Mouse (Mus musculus) bone marrow macrophage, adult 2 months (primary cell): ENCODE measurements around the gene Wnt9a. TPM values are rescaled to one million over a fixed set of nuclear protein-coding genes. Genes with fewer than 3 reads are reported as not detected.
A peak's percentile ranks its signal among the peaks of the same experiment; 100 is the strongest.
"Not testable (repeated sequence)": the region's sequence is repeated elsewhere in the genome, so short reads cannot be mapped to it uniquely, and the experiment has no call there.

Experiments
- H3K27ac ChIP-seq: 2 replicates; pipeline ENCODE4 v1.5.1; 2012; ENCODE audit warnings: low read depth, low read length; ENCODE audit not compliant: insufficient read depth
- H3K4me1 ChIP-seq: 2 replicates; pipeline ENCODE4 v1.6.1; 2012; ENCODE audit warnings: low read length; ENCODE audit not compliant: control insufficient read depth, insufficient read depth
- H3K4me3 ChIP-seq: 2 replicates; pipeline ENCODE4 v1.5.1; 2012; ENCODE audit warnings: mild to moderate bottlenecking, low read length, moderate library complexity; ENCODE audit not compliant: insufficient read depth
- CTCF ChIP-seq: IDR thresholded peaks from 2 replicates; pipeline ENCODE4 v1.5.1; 2012; ENCODE audit warnings: low read depth, mild to moderate bottlenecking, low read length, moderate library complexity
- POLR2A ChIP-seq: IDR thresholded peaks from 2 replicates; pipeline ENCODE4 v1.6.1; 2012; ENCODE audit warnings: mild to moderate bottlenecking, low read depth, low read length, borderline replicate concordance
- polyA plus RNA-seq: library from polyadenylated mRNA; stranded (reverse); fragments of >200 nt; gene quantifications from 2 replicates; pipeline ENCODE4 v1.2.4, GENCODE M21; 2012; ENCODE audit not compliant: missing spikeins, insufficient read depth, insufficient read length

The Wnt9a gene
- polyA plus RNA-seq, 1 experiment: not detected

GRCm38 (mm10) chr11:59276877-59277276 lies 29.9 kb upstream of the Wnt9a start:
- Histone ChIP-seq H3K27ac (no peak overlapping the region), H3K4me3 (no peak overlapping the region), H3K4me1 (0 out of 2 replicates have a peak, but pooled peaks cover 2% of the 10 kb centered on the region)
- TF ChIP-seq CTCF (no peak), POLR2A (no peak)

- TF ChIP-seq CTCF (no peak), POLR2A (no peak)
- Histone ChIP-seq H3K27ac (no peak overlapping the region), H3K4me1 (0 out of 2 replicates have a peak, but pooled peaks cover 2% of the 10 kb centered on the region), H3K4me3 (no peak overlapping the region)
These were observed 28.7 kb upstream of the Wnt9a start for GRCm38 (mm10) chr11:59278047-59278446.

GRCm38 (mm10) chr11:59282111-59282510 lies 24.6 kb upstream of the Wnt9a start:
- Histone ChIP-seq H3K4me1 (no peaks in the 10 kb centered on the region), H3K27ac (no peak overlapping the region), H3K4me3 (no peak overlapping the region)
- TF ChIP-seq CTCF: no peak
- no peak for TF ChIP-seq POLR2A

GRCm38 (mm10) chr11:59282933-59283332 lies 23.8 kb upstream of the Wnt9a start:
- no peak for TF ChIP-seq CTCF
- no peak for TF ChIP-seq POLR2A
- Histone ChIP-seq H3K4me3 (no peak overlapping the region), H3K4me1 (no peaks in the 10 kb centered on the region), H3K27ac (no peak overlapping the region)

GRCm38 (mm10) chr11:59284146-59284545 lies 22.6 kb upstream of the Wnt9a start:
- no peak for TF ChIP-seq CTCF
- Histone ChIP-seq H3K4me3 (no peak overlapping the region), H3K27ac (no peak overlapping the region), H3K4me1 (no peaks in the 10 kb centered on the region)

GRCm38 (mm10) chr11:59289706-59290105 lies 17.0 kb upstream of the Wnt9a start:
- no peak overlapping the region for H3K27ac ChIP-seq
- H3K4me1 ChIP-seq: no peaks in the 10 kb centered on the region
- no peak overlapping the region for H3K4me3 ChIP-seq
- TF ChIP-seq POLR2A (no peak), CTCF (no peak)

- H3K27ac ChIP-seq: no peak within 1 kb of the TSS
- peaks cover under 1% of the 10 kb centered on the region; the same call in 1 of the 2 replicates for H3K4me1 ChIP-seq
- no peak for TF ChIP-seq POLR2A
- no peak for TF ChIP-seq CTCF
- H3K4me3 ChIP-seq: no peak within 1 kb of the TSS
These were observed 15.9 kb upstream of the Wnt9a start, which contains the start of gene Wnt3a for GRCm38 (mm10) chr11:59290702-59291303. TSS of gene Wnt3a (minus strand) at chr11:59290752.

GRCm38 (mm10) chr11:59293616-59294015 lies 13.1 kb upstream of the Wnt9a start:
- Histone ChIP-seq H3K4me1 (peaks cover 19% of the 10 kb centered on the region), H3K4me3 (no peak overlapping the region), H3K27ac (no peak overlapping the region)
- TF ChIP-seq POLR2A (no peak), CTCF (peak; percentile 87)

GRCm38 (mm10) chr11:59297941-59298340 lies 8.8 kb upstream of the Wnt9a start:
- no peak overlapping the region for H3K27ac ChIP-seq
- no peak overlapping the region for H3K4me3 ChIP-seq
- peaks cover 19% of the 10 kb centered on the region for H3K4me1 ChIP-seq
- TF ChIP-seq POLR2A (no peak), CTCF (no peak)

- Histone ChIP-seq H3K27ac (no peak overlapping the region), H3K4me3 (no peak overlapping the region), H3K4me1 (peaks cover 19% of the 10 kb centered on the region)
- TF ChIP-seq POLR2A: no peak
- TF ChIP-seq CTCF: no peak
These were observed 6.5 kb upstream of the Wnt9a start for GRCm38 (mm10) chr11:59300185-59300584.

- peaks cover 16% of the 10 kb centered on the region for H3K4me1 ChIP-seq
- not testable (repeated sequence) for H3K4me3 ChIP-seq, H3K27ac ChIP-seq
These were observed 5.7 kb upstream of the Wnt9a start for GRCm38 (mm10) chr11:59301053-59301452.
